Mouse (Mus musculus) testis, adult 2 months (tissue): ENCODE results near the gene Chst1.

Source experiments
- CTCF ChIP-seq: fragments of 200-500 bp; IDR thresholded peaks from 2 replicates; pipeline ENCODE4 v1.5.1; 2012; ENCODE audit warnings: low read depth, mild to moderate bottlenecking, inconsistent platforms, low read length, moderate library complexity; ENCODE audit not compliant: control insufficient read depth, insufficient read depth, insufficient replicate concordance
- POLR2A ChIP-seq: fragments of 200-500 bp; IDR thresholded peaks from 2 replicates; pipeline ENCODE4 v1.6.1; 2012; ENCODE audit warnings: low read depth, mild to moderate bottlenecking, inconsistent platforms, low read length, moderate library complexity; ENCODE audit not compliant: control insufficient read depth

DNA sequence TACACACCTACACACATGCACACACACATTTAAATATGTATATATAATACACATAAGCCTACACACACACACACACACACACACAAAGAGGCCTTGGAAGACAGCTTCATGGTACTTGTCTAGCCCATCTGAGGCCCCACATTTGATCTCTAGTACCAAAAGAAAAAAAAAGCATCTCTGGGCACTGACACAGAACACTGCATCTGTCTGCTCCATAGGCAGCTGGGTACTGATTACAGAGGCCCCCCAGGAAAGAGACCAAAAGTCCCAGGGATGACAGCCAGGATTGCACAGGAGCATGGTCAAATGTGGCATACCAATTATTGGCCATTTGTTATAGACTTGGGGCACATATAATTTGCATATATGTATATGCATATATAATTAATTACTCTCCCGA, 50.9 kb downstream of the Chst1 start:
- TF ChIP-seq CTCF (no peak), POLR2A (no peak)
